Mouse (Mus musculus): ENCODE measurements around the gene Ttbk2. TPM values are rescaled to one million over a fixed set of nuclear protein-coding genes. Genes with fewer than 3 reads are reported as not detected.

Ttbk2 gene
- polyA plus RNA-seq (2014; fragmentation: Nextera tagmentation; extraction: Ambion mirVana), result 9.5 and 10.3 TPM in 2 replicates

GRCm38 (mm10) chr2:120850424-120851082, at the start of gene Ttbk2:
Gene Ttbk2 (minus strand): TSS chr2:120850604.
- peak within 1 kb of the TSS; percentile 92 for H3K4me3 ChIP-seq (ENCODE audit: low read depth, low read length)
- WGBS, result under 1% methylated on average over 39 of the region's 39 CpGs

GRCm38 (mm10) chr2:120896361-120896760, 46.0 kb upstream of the Ttbk2 start:
- no peaks in the 10 kb centered on the region for H3K9me3 ChIP-seq (ENCODE audit: control insufficient read depth, low read length)
- ATAC-seq (ENCODE audit: low FRiP score), result no peak

More at GRCm38 (mm10) chr2:120850424-120851082, at the start of gene Ttbk2:
- H3K27me3 ChIP-seq (ENCODE audit: control insufficient read depth, insufficient read depth, low read length), result no peaks in the 10 kb centered on the region
- peaks cover 4% of the 10 kb centered on the region; the same call in 1 of the 2 replicates for H3K4me1 ChIP-seq (ENCODE audit: control insufficient read depth, insufficient read depth, low read length)
- DNase-seq (ENCODE audit: low spot score, missing footprints) (peak; percentile 99), ATAC-seq (ENCODE audit: low FRiP score) (peak; percentile 100)
- peak within 1 kb of the TSS; percentile 89 for H3K9ac ChIP-seq (ENCODE audit: low read length)
- peak within 1 kb of the TSS; percentile 73 for H3K27ac ChIP-seq (ENCODE audit: low read depth, low read length)
- peak within 1 kb of the TSS; percentile 72 for H3K4me2 ChIP-seq
- H3K9me3 ChIP-seq (ENCODE audit: control insufficient read depth, low read length), result no peaks in the 10 kb centered on the region
- no peaks in the 10 kb centered on the region for H3K36me3 ChIP-seq (ENCODE audit: control insufficient read depth, insufficient read depth, low read length)

GRCm38 (mm10) chr2:120887601-120888000, 37.2 kb upstream of the Ttbk2 start:
- H3K4me3 ChIP-seq (ENCODE audit: low read depth, low read length), result no peak overlapping the region
- no peak for DNase-seq (ENCODE audit: low spot score, missing footprints)
- H3K4me1 ChIP-seq (ENCODE audit: control insufficient read depth, insufficient read depth, low read length), result no peaks in the 10 kb centered on the region
- no peaks in the 10 kb centered on the region for H3K9me3 ChIP-seq (ENCODE audit: control insufficient read depth, low read length)
- no peak for ATAC-seq (ENCODE audit: low FRiP score)
- no peak overlapping the region for H3K9ac ChIP-seq (ENCODE audit: low read length)
- H3K27ac ChIP-seq (ENCODE audit: low read depth, low read length), result no peak overlapping the region
- peaks cover 3% of the 10 kb centered on the region; the same call in 1 of the 2 replicates for H3K36me3 ChIP-seq (ENCODE audit: control insufficient read depth, insufficient read depth, low read length)
- 96% methylated on average over 5 of the region's 5 CpGs for WGBS
- H3K4me2 ChIP-seq, result no peak overlapping the region
- H3K27me3 ChIP-seq (ENCODE audit: control insufficient read depth, insufficient read depth, low read length), result no peaks in the 10 kb centered on the region

More at GRCm38 (mm10) chr2:120896361-120896760, 46.0 kb upstream of the Ttbk2 start:
- H3K4me2 ChIP-seq, result no peak overlapping the region
- no peak overlapping the region for H3K27ac ChIP-seq (ENCODE audit: low read depth, low read length)
- H3K36me3 ChIP-seq (ENCODE audit: control insufficient read depth, insufficient read depth, low read length), result peaks cover 3% of the 10 kb centered on the region; the same call in 1 of the 2 replicates
- H3K9ac ChIP-seq (ENCODE audit: low read length), result no peak overlapping the region
- 95% methylated on average over 3 of the region's 3 CpGs for WGBS
- no peak overlapping the region for H3K4me3 ChIP-seq (ENCODE audit: low read depth, low read length)
- no peaks in the 10 kb centered on the region for H3K4me1 ChIP-seq (ENCODE audit: control insufficient read depth, insufficient read depth, low read length)
- no peak for DNase-seq (ENCODE audit: low spot score, missing footprints)
- H3K27me3 ChIP-seq (ENCODE audit: control insufficient read depth, insufficient read depth, low read length), result no peaks in the 10 kb centered on the region

- no peak for ATAC-seq (ENCODE audit: low FRiP score)
- Histone ChIP-seq H3K9me3 (ENCODE audit: control insufficient read depth, low read length) (no peaks in the 10 kb centered on the region), H3K4me3 (ENCODE audit: low read depth, low read length) (no peak overlapping the region), H3K9ac (ENCODE audit: low read length) (no peak overlapping the region), H3K4me1 (ENCODE audit: control insufficient read depth, insufficient read depth, low read length) (no peaks in the 10 kb centered on the region), H3K27ac (ENCODE audit: low read depth, low read length) (no peak overlapping the region), H3K27me3 (ENCODE audit: control insufficient read depth, insufficient read depth, low read length) (no peaks in the 10 kb centered on the region), H3K36me3 (ENCODE audit: control insufficient read depth, insufficient read depth, low read length) (no peaks in the 10 kb centered on the region), H3K4me2 (no peak overlapping the region)
- WGBS, result 88% methylated on average over 2 of the region's 2 CpGs
- DNase-seq (ENCODE audit: low spot score, missing footprints), result no peak
Measured at GRCm38 (mm10) chr2:120873192-120873591, 22.8 kb upstream of the Ttbk2 start.

- Histone ChIP-seq H3K36me3 (ENCODE audit: control insufficient read depth, insufficient read depth, low read length) (no peaks in the 10 kb centered on the region), H3K4me1 (ENCODE audit: control insufficient read depth, insufficient read depth, low read length) (no peaks in the 10 kb centered on the region), H3K4me3 (ENCODE audit: low read depth, low read length) (no peak overlapping the region), H3K9me3 (ENCODE audit: control insufficient read depth, low read length) (no peaks in the 10 kb centered on the region), H3K27ac (ENCODE audit: low read depth, low read length) (no peak overlapping the region), H3K27me3 (ENCODE audit: control insufficient read depth, insufficient read depth, low read length) (no peaks in the 10 kb centered on the region), H3K4me2 (no peak overlapping the region), H3K9ac (ENCODE audit: low read length) (no peak overlapping the region)
- no peak for ATAC-seq (ENCODE audit: low FRiP score)
- DNase-seq (ENCODE audit: low spot score, missing footprints), result peak; percentile 71
- WGBS, result 89% methylated on average over 9 of the region's 9 CpGs
Measured at GRCm38 (mm10) chr2:120871447-120872336, 21.3 kb upstream of the Ttbk2 start.

- Histone ChIP-seq H3K27ac (ENCODE audit: low read depth, low read length) (no peak overlapping the region), H3K9ac (ENCODE audit: low read length) (no peak overlapping the region), H3K4me1 (ENCODE audit: control insufficient read depth, insufficient read depth, low read length) (no peaks in the 10 kb centered on the region), H3K4me3 (ENCODE audit: low read depth, low read length) (no peak overlapping the region), H3K9me3 (ENCODE audit: control insufficient read depth, low read length) (no peaks in the 10 kb centered on the region), H3K36me3 (ENCODE audit: control insufficient read depth, insufficient read depth, low read length) (peaks cover 3% of the 10 kb centered on the region; the same call in 1 of the 2 replicates), H3K4me2 (no peak overlapping the region), H3K27me3 (ENCODE audit: control insufficient read depth, insufficient read depth, low read length) (no peaks in the 10 kb centered on the region)
- WGBS, result 88% methylated on average over 5 of the region's 5 CpGs
- no peak for ATAC-seq (ENCODE audit: low FRiP score)
- DNase-seq (ENCODE audit: low spot score, missing footprints), result peak; percentile 51
Measured at GRCm38 (mm10) chr2:120867336-120867735, 16.9 kb upstream of the Ttbk2 start.

- Histone ChIP-seq H3K27ac (ENCODE audit: low read depth, low read length) (no peak overlapping the region), H3K27me3 (ENCODE audit: control insufficient read depth, insufficient read depth, low read length) (no peaks in the 10 kb centered on the region), H3K36me3 (ENCODE audit: control insufficient read depth, insufficient read depth, low read length) (peaks cover 5% of the 10 kb centered on the region; the same call in 1 of the 2 replicates), H3K4me3 (ENCODE audit: low read depth, low read length) (no peak overlapping the region), H3K9ac (ENCODE audit: low read length) (no peak overlapping the region), H3K9me3 (ENCODE audit: control insufficient read depth, low read length) (no peaks in the 10 kb centered on the region), H3K4me2 (no peak overlapping the region), H3K4me1 (ENCODE audit: control insufficient read depth, insufficient read depth, low read length) (no peaks in the 10 kb centered on the region)
- ATAC-seq (ENCODE audit: low FRiP score) (no peak), DNase-seq (ENCODE audit: low spot score, missing footprints) (peak; percentile 91)
- 54% methylated on average over 1 of the region's 1 CpGs for WGBS
Measured at GRCm38 (mm10) chr2:120866561-120866960, 16.2 kb upstream of the Ttbk2 start.

- peaks cover 5% of the 10 kb centered on the region for H3K36me3 ChIP-seq (ENCODE audit: control insufficient read depth, insufficient read depth, low read length)
- no peaks in the 10 kb centered on the region for H3K9me3 ChIP-seq (ENCODE audit: control insufficient read depth, low read length)
- ATAC-seq (ENCODE audit: low FRiP score) (no peak), DNase-seq (ENCODE audit: low spot score, missing footprints) (peak; percentile 76)
- H3K27me3 ChIP-seq (ENCODE audit: control insufficient read depth, insufficient read depth, low read length), result no peaks in the 10 kb centered on the region
- H3K9ac ChIP-seq (ENCODE audit: low read length), result no peak overlapping the region
- H3K27ac ChIP-seq (ENCODE audit: low read depth, low read length), result no peak overlapping the region
- no peak overlapping the region for H3K4me3 ChIP-seq (ENCODE audit: low read depth, low read length)
- no peaks in the 10 kb centered on the region for H3K4me1 ChIP-seq (ENCODE audit: control insufficient read depth, insufficient read depth, low read length)
- 100% methylated on average over 1 of the region's 1 CpGs for WGBS
- no peak overlapping the region for H3K4me2 ChIP-seq
Measured at GRCm38 (mm10) chr2:120863389-120863788, 13.0 kb upstream of the Ttbk2 start.

GRCm38 (mm10) chr2:120860699-120861098, 10.3 kb upstream of the Ttbk2 start:
- DNase-seq (ENCODE audit: low spot score, missing footprints), result peak; percentile 35
- no peak overlapping the region for H3K9ac ChIP-seq (ENCODE audit: low read length)
- H3K27ac ChIP-seq (ENCODE audit: low read depth, low read length), result no peak overlapping the region
- no peak overlapping the region for H3K4me3 ChIP-seq (ENCODE audit: low read depth, low read length)
- peaks cover 5% of the 10 kb centered on the region for H3K36me3 ChIP-seq (ENCODE audit: control insufficient read depth, insufficient read depth, low read length)
- no peak for ATAC-seq (ENCODE audit: low FRiP score)
- H3K27me3 ChIP-seq (ENCODE audit: control insufficient read depth, insufficient read depth, low read length), result no peaks in the 10 kb centered on the region
- no peaks in the 10 kb centered on the region for H3K9me3 ChIP-seq (ENCODE audit: control insufficient read depth, low read length)
- H3K4me2 ChIP-seq, result no peak overlapping the region
- H3K4me1 ChIP-seq (ENCODE audit: control insufficient read depth, insufficient read depth, low read length), result no peaks in the 10 kb centered on the region
- 83% methylated on average over 1 of the region's 1 CpGs for WGBS
